Mouse (Mus musculus) right cerebral cortex, postnatal 10 days (tissue): ENCODE data around the gene Sag.

Source experiments
- DNase-seq, 2 experiments: peaks; one replicate each; pipeline ENCODE4 v3.0.0; 2021; ENCODE audit warnings: low spot score in 2 of 2

Gene Sag

DNA sequence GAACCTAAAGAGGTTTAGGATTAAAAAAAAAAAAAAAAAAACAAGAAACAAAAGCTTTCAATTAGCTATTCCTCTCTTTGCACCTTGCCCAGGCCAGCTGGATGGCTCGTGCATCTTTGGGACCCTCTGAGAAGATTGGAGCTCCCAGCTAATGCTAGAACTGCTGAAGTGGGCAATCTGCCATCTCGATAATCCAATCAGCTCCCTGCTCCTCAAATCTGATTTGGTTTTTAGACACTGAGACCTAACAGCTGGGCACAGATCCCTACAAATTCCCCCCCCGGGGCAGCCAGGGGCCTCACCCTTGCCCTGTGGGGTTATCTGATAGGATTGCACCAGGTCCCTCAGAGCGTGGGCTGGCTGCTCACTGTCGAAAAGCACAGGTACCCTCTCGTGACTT, at the start of gene Sag:
Gene Sag, plus strand, starts transcription at position 105 of the 400 bp plus-strand sequence.
- DNase-seq: no peak

DNA sequence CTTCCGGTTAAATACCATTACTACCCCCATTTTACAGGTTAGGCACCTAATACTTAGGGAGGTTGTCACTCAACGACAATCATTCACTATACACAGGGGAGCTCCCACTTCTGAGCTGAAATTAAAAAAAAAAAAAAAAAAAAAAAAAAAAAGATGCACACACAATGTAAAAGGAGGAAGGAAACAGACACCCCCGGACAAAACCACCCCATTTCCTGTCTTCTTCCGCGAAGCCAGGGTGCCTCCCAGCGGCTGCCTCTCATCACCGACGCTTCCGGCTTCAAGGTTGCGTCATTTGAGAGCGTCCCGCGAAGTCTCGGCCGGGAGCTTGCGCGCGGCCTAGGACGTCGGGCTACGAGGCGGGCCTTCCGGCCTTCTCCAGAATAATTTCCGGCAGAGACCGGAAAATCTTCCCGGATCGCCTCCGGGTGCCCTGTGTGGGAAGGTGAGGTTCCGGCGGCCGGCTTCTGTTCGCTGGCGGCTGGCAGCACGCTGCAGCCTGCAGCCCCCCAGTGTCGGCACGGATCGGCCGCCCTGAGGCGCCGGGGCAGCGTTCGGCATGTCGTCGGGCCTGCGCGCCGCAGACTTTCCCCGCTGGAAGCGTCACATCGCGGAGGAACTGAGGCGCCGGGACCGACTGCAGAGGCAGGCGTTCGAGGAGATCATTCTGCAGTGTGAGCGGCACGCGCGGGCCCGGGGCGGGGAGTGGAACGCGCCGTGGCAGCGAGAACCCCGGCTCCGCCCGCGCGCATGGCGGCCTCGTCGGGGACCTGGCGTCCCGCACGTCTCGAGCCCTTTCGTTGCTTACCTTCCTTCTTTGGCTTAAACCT, 47.6 kb upstream of the Sag start, which contains the start of gene Atg16l1:
Gene Atg16l1, plus strand, starts transcription at position 230 of the 830 bp plus-strand sequence.
- peak; percentile 97 for DNase-seq

DNA sequence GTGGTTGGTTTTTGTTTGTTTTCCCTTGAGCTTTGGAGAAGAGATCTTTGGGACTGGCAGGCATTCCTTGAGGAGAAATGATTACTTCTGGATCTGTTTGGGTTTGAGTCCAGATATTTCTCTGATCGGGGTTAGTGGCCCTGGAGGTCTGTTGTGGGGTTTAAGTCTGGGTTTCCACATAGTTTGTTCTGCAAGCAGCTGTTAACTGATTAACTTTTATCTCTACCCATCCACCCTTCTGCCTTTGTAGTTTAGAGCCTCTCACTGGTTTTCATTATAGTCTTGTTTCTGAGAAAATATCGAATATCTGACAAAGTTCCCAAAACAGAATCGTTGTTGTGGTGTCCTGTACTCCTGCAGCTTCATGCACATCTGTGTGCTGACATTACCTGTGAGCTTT, 39.7 kb upstream of the Sag start:
- DNase-seq: no peak

GRCm38 (mm10) chr1:87765741-87766140, 37.7 kb upstream of the Sag start:
- DNase-seq: no peak

DNA sequence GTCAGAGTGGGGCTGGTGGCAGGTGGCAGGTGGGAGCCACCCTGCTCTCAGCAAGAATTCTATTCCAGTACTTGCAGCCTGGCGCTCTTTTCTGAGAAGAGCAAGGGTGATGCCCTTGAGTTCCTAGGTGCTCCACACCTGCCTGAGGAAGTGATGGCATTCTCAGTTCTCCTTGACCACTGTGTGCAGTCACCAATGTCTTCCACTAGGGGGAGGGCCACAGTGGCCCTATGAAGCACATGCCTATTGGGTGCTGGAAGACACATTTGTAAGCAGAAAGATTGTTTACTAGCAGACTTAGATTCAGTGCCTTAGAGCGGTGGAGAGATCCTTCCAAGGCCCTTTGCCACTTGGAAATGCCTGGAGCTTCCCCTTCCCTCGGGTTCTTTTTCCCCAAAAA, 37.2 kb upstream of the Sag start:
- DNase-seq: no peak

DNA sequence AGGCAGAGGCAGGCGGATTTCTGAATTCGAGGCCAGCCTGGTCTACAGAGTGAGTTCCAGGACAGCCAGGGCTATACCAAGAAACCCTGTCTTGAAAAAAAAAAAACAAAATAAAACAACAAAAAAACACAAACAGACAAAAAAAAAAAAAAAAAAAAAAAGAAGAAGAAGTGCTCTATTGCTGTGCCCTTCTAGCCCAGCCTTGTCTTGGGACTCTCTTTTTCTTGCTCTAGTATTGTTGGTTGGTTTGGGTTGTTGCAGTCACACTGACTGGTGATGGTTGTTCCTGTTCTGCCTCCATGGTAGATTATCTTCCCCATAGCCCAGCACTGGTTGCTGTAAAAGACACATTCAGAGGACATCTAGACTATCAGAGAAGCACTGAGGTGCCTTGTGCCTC, 34.2 kb upstream of the Sag start:
- no peak for DNase-seq

GRCm38 (mm10) chr1:87770486-87770885, 33.0 kb upstream of the Sag start:
- DNase-seq: no peak

GRCm38 (mm10) chr1:87771724-87772123, 31.8 kb upstream of the Sag start:
- DNase-seq: no peak

GRCm38 (mm10) chr1:87773336-87773735, 30.1 kb upstream of the Sag start:
- DNase-seq: no peak

GRCm38 (mm10) chr1:87774845-87775244, 28.6 kb upstream of the Sag start:
- no peak for DNase-seq

DNA sequence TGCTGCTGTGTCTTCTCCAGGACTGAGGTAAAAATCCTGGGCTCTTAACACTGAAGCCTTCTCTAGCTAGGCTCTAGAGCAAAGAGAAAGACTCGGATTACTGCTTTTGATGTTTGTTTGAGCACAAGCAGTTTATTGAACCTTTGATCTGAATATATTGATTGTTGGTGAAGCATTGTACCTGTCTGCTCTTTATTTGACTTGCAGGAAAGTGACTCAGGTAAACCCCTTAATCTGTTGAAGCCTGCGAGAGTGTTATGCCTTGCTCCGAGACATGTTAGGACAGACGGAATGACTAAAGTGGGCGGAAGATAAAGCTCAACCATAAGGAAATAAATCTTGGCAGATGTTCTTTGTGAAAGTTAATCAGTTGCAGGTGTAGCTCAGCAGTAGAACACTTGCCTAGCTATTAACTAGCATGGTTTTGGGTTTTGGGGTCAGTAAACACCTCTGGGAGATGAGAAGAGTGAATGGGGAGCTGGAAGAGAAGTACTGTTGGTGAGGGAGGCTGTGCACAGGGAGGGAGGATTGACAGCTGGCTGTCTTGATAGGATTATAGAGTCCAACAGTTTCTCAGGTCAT, 24.2 kb upstream of the Sag start:
- no peak for DNase-seq

GRCm38 (mm10) chr1:87785703-87786102, 17.8 kb upstream of the Sag start:
- DNase-seq: no peak

GRCm38 (mm10) chr1:87786251-87786650, 17.2 kb upstream of the Sag start:
- DNase-seq: peak; percentile 83 to 84

DNA sequence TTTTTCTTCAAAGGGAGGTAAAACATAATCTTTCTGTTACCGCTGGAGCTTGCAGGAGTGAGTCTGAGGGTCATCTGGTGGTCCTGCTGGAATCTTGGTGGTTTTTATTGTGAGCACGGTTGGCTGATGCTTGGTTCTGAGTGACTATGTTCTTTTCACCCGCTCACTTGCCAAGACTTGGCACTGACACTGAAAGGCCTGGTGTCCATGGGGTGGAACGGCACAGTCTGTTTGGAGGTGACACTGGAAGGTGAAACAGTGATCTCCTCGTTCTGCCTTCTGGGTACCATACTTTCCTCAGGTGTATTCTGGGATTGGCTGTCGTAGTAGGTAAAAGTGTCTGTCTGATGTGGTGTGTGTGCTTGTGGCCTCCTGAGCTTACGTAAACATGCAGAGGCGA, 13.8 kb upstream of the Sag start:
- no peak for DNase-seq

DNA sequence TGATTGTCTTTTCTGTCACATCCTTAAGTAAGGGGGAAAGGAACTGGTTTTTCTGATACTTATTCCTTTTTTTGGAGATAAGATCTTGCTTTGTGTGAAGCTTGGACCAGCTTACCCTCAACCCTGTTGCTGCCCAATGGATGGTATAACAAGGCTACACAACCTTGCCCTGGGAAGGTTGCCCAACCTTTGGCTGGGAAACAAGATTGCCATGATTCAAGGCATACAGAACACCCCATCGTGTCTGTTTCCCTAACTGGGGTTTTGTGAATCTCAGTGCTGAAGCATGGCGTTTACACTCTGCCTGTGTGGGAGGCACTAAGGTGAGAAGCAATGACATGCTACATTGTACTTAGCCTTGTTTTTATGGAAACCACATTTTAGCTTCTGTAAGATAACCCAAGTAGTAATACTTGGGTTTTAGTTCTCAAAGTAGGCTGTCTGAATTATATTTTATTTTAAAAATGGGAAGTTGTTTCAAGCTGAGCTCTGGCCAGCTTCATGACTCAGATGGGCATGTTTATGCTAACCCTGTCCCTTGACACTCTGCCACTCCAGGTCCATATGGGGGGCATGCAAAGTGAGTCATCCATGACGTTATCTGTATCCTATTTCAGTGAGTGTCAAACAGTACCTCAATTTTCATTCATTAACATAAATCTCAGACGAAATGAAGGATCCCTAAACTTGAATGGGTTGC, 10.9 kb upstream of the Sag start:
- DNase-seq: no peak

- no peak for DNase-seq
These were observed 10.4 kb upstream of the Sag start for GRCm38 (mm10) chr1:87793138-87793449.

DNA sequence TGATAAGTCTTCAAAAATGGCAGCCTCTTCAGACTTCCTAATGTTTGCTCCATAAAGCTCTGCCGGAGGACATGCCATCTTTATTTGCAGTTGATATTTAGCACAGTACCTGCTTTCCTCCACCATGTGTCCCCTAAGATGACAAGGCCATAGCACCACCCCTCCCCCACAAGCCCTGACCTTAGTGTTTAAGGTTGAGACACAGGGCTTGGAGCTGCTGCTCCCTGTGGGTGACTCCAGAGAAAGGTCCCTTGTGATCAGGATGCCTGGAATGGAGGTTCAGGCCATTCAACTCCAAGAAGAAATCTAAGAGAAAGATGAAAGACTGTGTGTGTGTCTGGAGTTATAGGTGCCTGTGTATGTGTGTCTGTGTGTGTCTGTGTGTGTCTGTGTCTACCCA, 5.8 kb upstream of the Sag start:
- no peak for DNase-seq

DNA sequence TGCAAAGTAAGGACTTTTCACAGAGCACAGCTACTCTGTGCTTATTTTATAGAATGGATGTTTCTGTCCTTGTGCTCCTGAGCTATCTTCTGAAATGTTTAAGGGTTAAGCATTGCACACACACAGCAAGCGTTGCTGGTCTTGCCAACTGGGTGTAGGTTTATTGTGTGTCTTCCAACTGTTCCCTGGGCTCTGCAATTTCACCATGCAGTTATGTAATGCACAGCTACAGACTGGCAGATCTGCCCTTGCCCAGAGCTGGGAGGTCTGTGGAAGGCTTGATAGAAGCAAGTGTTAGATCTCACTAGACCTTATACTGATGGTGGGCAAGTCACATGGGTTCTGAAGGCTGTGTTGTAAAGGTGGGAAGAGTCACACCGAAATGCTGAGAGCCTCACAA, 5.2 kb upstream of the Sag start:
- no peak for DNase-seq

DNA sequence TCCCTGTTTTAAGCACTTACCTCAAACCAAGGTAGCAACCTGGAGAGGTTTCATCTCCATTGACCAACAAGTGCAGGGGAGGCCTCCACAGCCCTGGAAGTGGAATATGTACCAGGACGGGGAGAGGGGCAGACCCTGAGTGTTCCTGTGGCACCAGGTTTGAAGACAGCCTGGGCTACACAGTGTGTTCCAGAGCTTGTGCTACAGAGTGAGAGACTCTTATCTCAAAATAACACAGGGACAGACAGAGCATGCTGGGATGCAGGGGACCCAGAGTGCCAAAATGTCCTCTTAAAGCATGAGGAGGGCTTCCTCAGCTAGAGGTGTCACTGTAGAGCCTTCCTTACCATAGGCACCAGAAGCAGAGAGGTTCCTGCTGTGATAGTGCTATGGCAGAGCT, 4.3 kb downstream of the Sag start:
- no peak for DNase-seq

DNA sequence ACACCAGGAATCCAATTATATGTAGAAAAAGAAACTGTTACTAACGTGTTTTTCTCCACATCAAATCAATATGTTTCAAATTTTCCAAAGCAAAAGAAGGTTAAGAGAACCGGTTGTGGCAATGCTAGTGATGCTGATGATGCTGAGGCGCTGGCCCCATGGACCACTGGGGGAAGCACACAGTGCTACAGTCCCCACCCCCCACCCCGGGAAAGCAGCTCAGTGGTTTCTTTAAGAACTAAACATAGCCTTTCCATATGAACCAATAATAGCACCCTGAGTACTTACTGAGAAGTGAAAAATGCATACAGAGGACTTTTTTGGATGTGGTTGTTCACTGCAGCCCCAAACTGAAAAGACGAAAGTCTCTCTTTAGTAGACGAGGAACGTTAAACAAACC, 7.9 kb downstream of the Sag start:
- no peak for DNase-seq

DNA sequence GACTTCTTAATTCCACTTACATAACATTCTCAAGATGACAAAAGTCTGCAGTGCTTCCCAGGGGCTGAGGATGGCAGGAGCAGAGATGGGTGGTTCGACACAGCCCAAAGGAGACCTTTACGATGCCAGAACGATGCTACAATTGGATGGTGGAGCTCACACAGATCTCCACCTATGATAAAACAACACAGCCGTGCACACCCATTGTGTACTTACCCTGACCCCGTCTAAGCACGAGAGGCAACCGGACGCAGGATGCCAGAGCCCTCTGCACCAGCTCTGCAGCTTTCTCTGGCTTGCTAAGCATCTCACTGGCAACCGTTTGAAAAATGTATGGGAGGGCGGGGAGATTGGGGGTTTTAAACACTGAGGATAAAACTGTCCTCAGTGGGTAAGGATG, 8.6 kb downstream of the Sag start:
- DNase-seq: no peak

GRCm38 (mm10) chr1:87813155-87813554, 9.7 kb downstream of the Sag start:
- DNase-seq: peak; percentile 65 to 79

- peak; percentile 69 to 77 for DNase-seq
These were observed 10.2 kb downstream of the Sag start for GRCm38 (mm10) chr1:87813681-87814080.
